Mouse (Mus musculus): ENCODE measurements at regions not wholly inside any gene's neighbourhood (a gene's known extent, or its start where the extent isn't known, plus 50 kb on each side); places are given as distances from the start of the nearest gene placed in this dataset.

DNA sequence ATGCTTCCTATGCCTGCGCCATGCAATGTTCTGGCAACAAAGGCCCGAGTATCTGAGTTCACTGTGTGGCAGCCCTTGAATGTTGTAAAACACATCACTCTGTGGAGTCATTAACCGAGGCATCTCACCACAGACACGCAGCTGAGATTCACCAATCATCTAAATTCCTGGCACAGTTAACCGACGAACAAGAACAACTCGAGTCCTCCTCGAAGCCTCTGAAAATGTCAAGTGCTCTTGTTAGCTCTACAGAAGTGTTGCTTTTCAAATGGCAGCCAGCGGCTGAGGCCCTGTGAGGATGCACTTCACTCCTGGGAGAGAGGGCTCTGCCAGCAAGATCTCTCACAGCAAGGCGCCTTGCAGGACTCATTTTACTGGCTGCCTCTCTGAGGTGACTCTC is 173.0 kb downstream of the Syk start:
- Histone ChIP-seq H3K4me1 (replicated peaks; ENCODE audit: control insufficient read depth, insufficient read depth, low read length) (no peaks in the 10 kb centered on the region), H3K36me3 (ENCODE audit: control insufficient read depth, insufficient read depth, low read length) (no peaks in the 10 kb centered on the region), H3K27ac (ENCODE audit: control insufficient read depth, insufficient read depth, low read length) (no peak overlapping the region), H3K27me3 (ENCODE audit: control insufficient read depth, insufficient read depth, low read length) (no peaks in the 10 kb centered on the region), H3K4me3 (ENCODE audit: control insufficient read depth, insufficient read depth, low read length) (no peak overlapping the region)
- TF ChIP-seq CTCF (IDR thresholded peaks at IDR 0.05; ENCODE audit: borderline replicate concordance, control insufficient read depth, extremely low read depth, insufficient read depth, low read length, poor library complexity) (no peak), POLR2A (IDR thresholded peaks at IDR 0.05; ENCODE audit: control insufficient read depth, extremely low read depth, insufficient read depth, low read length, poor library complexity) (no peak)
- 89% methylated on average over 10 of the region's 10 CpGs for WGBS
- no peak for DNase-seq

DNA sequence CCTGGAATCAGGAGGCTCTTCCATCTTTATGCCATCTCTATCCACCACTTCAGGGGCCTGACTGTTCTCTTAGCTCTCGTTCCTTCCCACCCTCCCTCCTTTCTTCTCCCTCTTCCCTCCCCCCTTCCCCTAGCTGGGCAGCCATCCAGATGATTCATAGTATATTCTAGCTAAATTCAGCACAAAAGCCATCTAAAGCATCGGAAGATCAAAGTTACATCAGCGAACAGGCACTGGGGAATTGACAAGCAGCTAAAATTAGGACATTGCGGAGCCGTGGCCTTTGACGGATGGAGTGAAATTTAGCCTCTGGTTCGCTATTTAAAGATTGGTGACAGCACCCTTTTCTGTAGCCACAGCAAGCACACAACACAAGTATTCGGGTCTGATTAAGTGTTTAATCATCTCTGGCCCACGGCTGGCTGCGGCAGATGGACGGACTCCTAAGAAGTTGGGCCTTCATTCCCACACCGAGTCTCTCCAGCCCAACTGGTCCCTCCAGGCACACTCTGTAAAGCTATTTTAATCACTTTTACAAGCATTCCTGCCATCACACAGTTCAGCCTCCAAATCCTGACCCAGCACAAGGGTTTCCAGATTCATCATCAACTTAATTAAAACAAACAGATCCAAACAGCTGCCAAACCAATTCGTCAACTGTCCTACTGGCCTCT is 163.8 kb downstream of the Auh start:
- no peak overlapping the region for H3K27ac ChIP-seq (ENCODE audit: control insufficient read depth, insufficient read depth, low read length)
- H3K4me1 ChIP-seq (replicated peaks; ENCODE audit: control insufficient read depth, insufficient read depth, low read length): 0 out of 2 replicates have a peak, but pooled peaks cover 3% of the 10 kb centered on the region
- H3K27me3 ChIP-seq (ENCODE audit: control insufficient read depth, insufficient read depth, low read length): no peaks in the 10 kb centered on the region
- no peak overlapping the region for H3K4me3 ChIP-seq (ENCODE audit: control insufficient read depth, insufficient read depth, low read length)
- H3K36me3 ChIP-seq (ENCODE audit: control insufficient read depth, insufficient read depth, low read length): no peaks in the 10 kb centered on the region
- TF ChIP-seq CTCF (IDR thresholded peaks at IDR 0.05; ENCODE audit: borderline replicate concordance, control insufficient read depth, extremely low read depth, insufficient read depth, low read length, poor library complexity): no peak
- no peak for TF ChIP-seq POLR2A (IDR thresholded peaks at IDR 0.05; ENCODE audit: control insufficient read depth, extremely low read depth, insufficient read depth, low read length, poor library complexity)
- DNase-seq: no peak
- 87% methylated on average over 13 of the region's 13 CpGs for WGBS

DNA sequence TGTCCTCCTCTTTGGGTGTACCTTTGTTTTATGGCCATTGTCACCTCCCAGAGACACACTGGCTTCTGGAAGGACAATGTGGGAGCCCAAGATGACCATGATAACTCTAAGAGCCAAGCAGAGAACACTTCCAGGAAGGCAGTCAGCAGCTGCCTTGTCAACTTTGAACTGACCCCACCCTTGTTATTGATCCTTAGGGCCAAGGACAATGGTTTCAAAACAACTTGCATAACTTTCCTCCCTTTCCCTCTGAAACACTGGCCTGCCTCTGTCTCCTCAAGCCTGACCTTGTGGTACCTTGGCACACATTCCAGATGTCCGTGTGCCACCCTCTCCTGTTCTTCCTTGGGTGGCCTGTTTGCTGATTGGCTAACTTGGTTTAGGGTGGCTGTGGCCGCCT is 163.2 kb downstream of the Auh start:
- H3K4me1 ChIP-seq (replicated peaks; ENCODE audit: control insufficient read depth, insufficient read depth, low read length): 0 out of 2 replicates have a peak, but pooled peaks cover 3% of the 10 kb centered on the region

DNA sequence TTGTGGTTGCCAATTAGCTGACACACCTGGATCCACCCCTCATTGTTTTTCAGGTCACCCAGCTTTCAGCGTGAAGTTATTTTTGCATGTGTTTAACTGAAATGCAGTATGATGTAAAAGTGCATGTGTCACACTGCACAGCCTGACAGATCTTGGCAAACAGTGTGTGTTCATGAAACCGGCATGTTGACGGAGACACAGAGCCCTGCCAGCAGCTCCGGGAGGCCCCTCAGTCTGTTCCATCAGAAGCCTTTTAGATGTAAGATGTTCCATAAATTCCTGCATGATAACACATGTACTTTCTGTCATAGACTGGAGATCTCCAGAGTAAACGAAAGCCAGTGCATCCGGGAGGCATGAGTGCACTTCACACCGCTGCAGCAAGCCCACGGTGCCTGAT is 159.5 kb downstream of the Auh start:
- no peaks in the 10 kb centered on the region for H3K27me3 ChIP-seq (ENCODE audit: control insufficient read depth, insufficient read depth, low read length)
- no peak for DNase-seq
- no peak overlapping the region for H3K4me3 ChIP-seq (ENCODE audit: control insufficient read depth, insufficient read depth, low read length)
- TF ChIP-seq CTCF (IDR thresholded peaks at IDR 0.05; ENCODE audit: borderline replicate concordance, control insufficient read depth, extremely low read depth, insufficient read depth, low read length, poor library complexity) (no peak), POLR2A (IDR thresholded peaks at IDR 0.05; ENCODE audit: control insufficient read depth, extremely low read depth, insufficient read depth, low read length, poor library complexity) (no peak)
- no peak overlapping the region for H3K27ac ChIP-seq (ENCODE audit: control insufficient read depth, insufficient read depth, low read length)
- WGBS: 96% methylated on average over 8 of the region's 8 CpGs
- 0 out of 2 replicates have a peak, but pooled peaks cover 3% of the 10 kb centered on the region for H3K4me1 ChIP-seq (replicated peaks; ENCODE audit: control insufficient read depth, insufficient read depth, low read length)
- no peaks in the 10 kb centered on the region for H3K36me3 ChIP-seq (ENCODE audit: control insufficient read depth, insufficient read depth, low read length)

More for the DNA sequence above, 163.2 kb downstream of the Auh start:
- DNase-seq: no peak
- H3K27ac ChIP-seq (ENCODE audit: control insufficient read depth, insufficient read depth, low read length): no peak overlapping the region
- no peaks in the 10 kb centered on the region for H3K36me3 ChIP-seq (ENCODE audit: control insufficient read depth, insufficient read depth, low read length)
- no peak for TF ChIP-seq POLR2A (IDR thresholded peaks at IDR 0.05; ENCODE audit: control insufficient read depth, extremely low read depth, insufficient read depth, low read length, poor library complexity)
- TF ChIP-seq CTCF (IDR thresholded peaks at IDR 0.05; ENCODE audit: borderline replicate concordance, control insufficient read depth, extremely low read depth, insufficient read depth, low read length, poor library complexity): no peak
- H3K27me3 ChIP-seq (ENCODE audit: control insufficient read depth, insufficient read depth, low read length): no peaks in the 10 kb centered on the region
- 96% methylated on average over 2 of the region's 2 CpGs for WGBS
- H3K4me3 ChIP-seq (ENCODE audit: control insufficient read depth, insufficient read depth, low read length): no peak overlapping the region

DNA sequence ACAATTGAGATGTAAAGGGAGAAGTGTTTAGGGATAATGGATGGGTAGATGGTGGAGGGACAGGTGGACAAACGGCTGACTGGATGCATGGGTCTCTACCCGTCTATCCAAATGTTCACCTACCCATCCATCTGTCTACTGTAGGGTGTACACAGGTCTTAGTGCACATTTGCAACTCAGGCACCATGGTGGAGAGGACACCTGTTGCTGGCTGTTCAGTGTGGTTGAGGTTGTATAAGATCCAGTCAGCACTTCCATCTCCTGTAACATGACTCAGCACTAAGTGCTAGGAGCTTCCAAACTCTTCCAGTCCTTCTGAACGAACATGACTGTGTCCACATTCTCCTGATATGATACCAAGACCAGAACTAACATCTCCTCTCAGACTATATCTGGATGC is 158.0 kb downstream of the Auh start:
- no peak overlapping the region for H3K27ac ChIP-seq (ENCODE audit: control insufficient read depth, insufficient read depth, low read length)
- 0 out of 2 replicates have a peak, but pooled peaks cover 3% of the 10 kb centered on the region for H3K4me1 ChIP-seq (replicated peaks; ENCODE audit: control insufficient read depth, insufficient read depth, low read length)
- WGBS: 91% methylated on average over 3 of the region's 3 CpGs
- H3K27me3 ChIP-seq (ENCODE audit: control insufficient read depth, insufficient read depth, low read length): no peaks in the 10 kb centered on the region
- TF ChIP-seq CTCF (IDR thresholded peaks at IDR 0.05; ENCODE audit: borderline replicate concordance, control insufficient read depth, extremely low read depth, insufficient read depth, low read length, poor library complexity): no peak
- TF ChIP-seq POLR2A (IDR thresholded peaks at IDR 0.05; ENCODE audit: control insufficient read depth, extremely low read depth, insufficient read depth, low read length, poor library complexity): no peak
- no peak for DNase-seq
- no peak overlapping the region for H3K4me3 ChIP-seq (ENCODE audit: control insufficient read depth, insufficient read depth, low read length)
- H3K36me3 ChIP-seq (ENCODE audit: control insufficient read depth, insufficient read depth, low read length): no peaks in the 10 kb centered on the region

DNA sequence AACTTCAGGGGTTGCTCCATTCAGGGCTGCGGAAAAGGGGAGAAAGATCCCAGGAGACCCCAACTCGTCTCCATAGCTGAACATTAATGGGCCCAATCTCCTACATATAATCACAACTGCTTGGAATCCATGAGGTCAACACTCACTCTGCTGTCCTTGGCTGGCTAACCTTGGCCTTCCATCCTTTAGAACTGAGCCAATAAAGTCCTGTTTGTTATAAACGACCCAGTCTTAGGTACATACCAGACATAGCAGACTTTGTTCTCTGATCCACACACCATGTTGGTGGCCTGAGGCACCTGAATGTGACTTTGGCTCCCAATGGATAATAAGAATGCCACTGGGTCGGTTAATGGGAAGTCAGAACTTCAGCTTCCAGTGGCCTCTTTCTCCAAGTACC is 157.4 kb downstream of the Auh start:
- H3K4me1 ChIP-seq (replicated peaks; ENCODE audit: control insufficient read depth, insufficient read depth, low read length): 0 out of 2 replicates have a peak, but pooled peaks cover 3% of the 10 kb centered on the region
- H3K27me3 ChIP-seq (ENCODE audit: control insufficient read depth, insufficient read depth, low read length): no peaks in the 10 kb centered on the region
- TF ChIP-seq POLR2A (IDR thresholded peaks at IDR 0.05; ENCODE audit: control insufficient read depth, extremely low read depth, insufficient read depth, low read length, poor library complexity): no peak
- TF ChIP-seq CTCF (IDR thresholded peaks at IDR 0.05; ENCODE audit: borderline replicate concordance, control insufficient read depth, extremely low read depth, insufficient read depth, low read length, poor library complexity): no peak
- H3K36me3 ChIP-seq (ENCODE audit: control insufficient read depth, insufficient read depth, low read length): no peaks in the 10 kb centered on the region
- WGBS: 92% methylated on average over 4 of the region's 4 CpGs
- no peak overlapping the region for H3K27ac ChIP-seq (ENCODE audit: control insufficient read depth, insufficient read depth, low read length)
- DNase-seq: no peak
- H3K4me3 ChIP-seq (ENCODE audit: control insufficient read depth, insufficient read depth, low read length): no peak overlapping the region
